ENCODE assay signal across 8 mouse cellular contexts in the genomic region with DNA sequence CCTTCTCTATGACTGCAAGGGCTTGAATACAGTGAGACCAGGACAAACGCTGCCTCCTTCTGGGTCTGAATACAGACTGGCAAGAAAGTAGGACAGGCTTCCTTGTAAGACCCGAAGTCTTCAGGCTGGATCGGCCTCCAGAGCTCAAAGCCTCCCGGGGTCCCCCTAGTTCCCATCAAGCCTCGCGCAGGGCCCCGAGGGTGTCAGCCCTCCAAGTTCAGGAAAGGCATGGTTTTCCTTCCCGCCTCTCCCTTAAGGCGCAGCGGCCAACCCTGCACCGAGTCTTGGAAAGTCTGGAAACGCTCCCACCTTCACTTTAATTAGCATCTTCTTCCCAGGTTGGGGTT. TPM values are rescaled to one million over a fixed set of nuclear protein-coding genes. Genes with fewer than 3 reads are reported as not detected.
DNase-seq lines count a peak whose midpoint lies in the region; ATAC-seq and TF ChIP-seq lines count a peak whose summit lies in the region.

No protein-coding gene starts in this region.

- no peaks in the 10 kb centered on the region for H3K9me3 ChIP-seq in hindbrain, embryonic 12.5 days (replicated peaks)
- H3K9me3 ChIP-seq in midbrain, embryonic 12.5 days: no peaks in the 10 kb centered on the region

- under 1% methylated on average over 12 of the region's 12 CpGs for WGBS in hindbrain, embryonic 12.5 days
- under 1% methylated on average over 12 of the region's 12 CpGs for WGBS in midbrain, embryonic 12.5 days

- DNase-seq in layer of hippocampus, adult 2 months (ENCODE audit: low spot score in 2 of 2): peak in 1 of 2 experiments; percentile 72
- DNase-seq in layer of hippocampus, adult 9-11 months: no peak
- peak; percentile 19 for DNase-seq in c-Kit-positive CD71-positive TER-119-negative erythroid progenitor cells, embryonic 14.5 days (ENCODE audit: low read depth)
- DNase-seq in frontal cortex, postnatal 10 days (ENCODE audit: low spot score in 2 of 2): no peak
- DNase-seq in right cerebral cortex, postnatal 4 days: no peak
- DNase-seq in lung, adult 18-20 months: no peak

- H3K27me3 ChIP-seq in hindbrain, embryonic 12.5 days: no peaks in the 10 kb centered on the region
- no peaks in the 10 kb centered on the region for H3K27me3 ChIP-seq in midbrain, embryonic 12.5 days

- peaks cover 20% of the 10 kb centered on the region for H3K36me3 ChIP-seq in hindbrain, embryonic 12.5 days
- peaks cover 20% of the 10 kb centered on the region for H3K36me3 ChIP-seq in midbrain, embryonic 12.5 days

- H3K9ac ChIP-seq in hindbrain, embryonic 12.5 days: peak overlapping the region; percentile 73
- H3K9ac ChIP-seq in midbrain, embryonic 12.5 days (replicated peaks): peak overlapping the region; percentile 93

- peak overlapping the region; percentile 91 for H3K4me2 ChIP-seq in hindbrain, embryonic 12.5 days (replicated peaks)
- H3K4me2 ChIP-seq in midbrain, embryonic 12.5 days (replicated peaks): peak overlapping the region; percentile 98

- H3K27ac ChIP-seq in layer of hippocampus, adult 2 months: peak overlapping the region; percentile 99
- peak overlapping the region; percentile 90 for H3K27ac ChIP-seq in hindbrain, embryonic 12.5 days
- H3K27ac ChIP-seq in midbrain, embryonic 12.5 days (replicated peaks): peak overlapping the region; percentile 81

- TF ChIP-seq CTCF in layer of hippocampus, adult 2 months (conservative IDR thresholded peaks at IDR 0.05): no peak

- H3K4me3 ChIP-seq in layer of hippocampus, adult 2 months: peak overlapping the region; percentile 61
- H3K4me3 ChIP-seq in hindbrain, embryonic 12.5 days: peak overlapping the region; percentile 78
- peak overlapping the region; percentile 64 for H3K4me3 ChIP-seq in midbrain, embryonic 12.5 days

- peaks cover 20% of the 10 kb centered on the region for H3K4me1 ChIP-seq in hindbrain, embryonic 12.5 days
- H3K4me1 ChIP-seq in midbrain, embryonic 12.5 days: peaks cover 25% of the 10 kb centered on the region

- peak; percentile 71 for ATAC-seq in hindbrain, embryonic 12.5 days (ENCODE audit: low FRiP score)
- ATAC-seq in midbrain, embryonic 12.5 days (ENCODE audit: low FRiP score, low read depth): peak; percentile 53

RNA-seq across cellular contexts. Expression of gene Gmpr2, which starts 0.3 kb away (rescaled TPM):
- total RNA-seq in layer of hippocampus, adult 2 months (2021): 10 to 100 TPM; 26.0 to 26.1 TPM
- polyA plus RNA-seq in hindbrain, embryonic 12.5 days (2016; fragmentation: Nextera tagmentation; extraction: Ambion mirVana): 57.0 and 58.2 TPM in 2 replicates
- polyA plus RNA-seq in midbrain, embryonic 12.5 days (2016; fragmentation: Nextera tagmentation; extraction: Ambion mirVana): 56.4 and 64.8 TPM in 2 replicates

RNA-seq across cellular contexts. Expression of gene Nedd8, which starts 0.5 kb away (rescaled TPM):
- total RNA-seq in layer of hippocampus, adult 2 months (2021): 100 to 1,000 TPM; 301 to 309 TPM
- polyA plus RNA-seq in hindbrain, embryonic 12.5 days (2016; fragmentation: Nextera tagmentation; extraction: Ambion mirVana): 506 and 544 TPM in 2 replicates
- polyA plus RNA-seq in midbrain, embryonic 12.5 days (2016; fragmentation: Nextera tagmentation; extraction: Ambion mirVana): 515 and 554 TPM in 2 replicates

RNA-seq across cellular contexts. Expression of gene Tinf2, which starts 10.2 kb away (rescaled TPM):
- 10 to 100 TPM; 15.2 to 16.2 TPM for total RNA-seq in layer of hippocampus, adult 2 months (2021)
- 42.8 and 43.1 TPM in 2 replicates for polyA plus RNA-seq in hindbrain, embryonic 12.5 days (2016; fragmentation: Nextera tagmentation; extraction: Ambion mirVana)
- polyA plus RNA-seq in midbrain, embryonic 12.5 days (2016; fragmentation: Nextera tagmentation; extraction: Ambion mirVana): 53.5 and 55.4 TPM in 2 replicates

RNA-seq across cellular contexts. Expression of gene Mdp1, which starts 11.2 kb away (rescaled TPM):
- total RNA-seq in layer of hippocampus, adult 2 months (2021): 10 to 100 TPM; 51.2 to 55.4 TPM
- 63.7 and 65.4 TPM in 2 replicates for polyA plus RNA-seq in hindbrain, embryonic 12.5 days (2016; fragmentation: Nextera tagmentation; extraction: Ambion mirVana)
- 63.8 and 67.2 TPM in 2 replicates for polyA plus RNA-seq in midbrain, embryonic 12.5 days (2016; fragmentation: Nextera tagmentation; extraction: Ambion mirVana)

RNA-seq across cellular contexts. Expression of gene Tssk4, which starts 21.5 kb away (rescaled TPM):
- total RNA-seq in layer of hippocampus, adult 2 months (2021): 1 to 10 TPM in 1 of 2 experiments, under 1 TPM in 1; 0.96 to 1.6 TPM
- polyA plus RNA-seq in hindbrain, embryonic 12.5 days (2016; fragmentation: Nextera tagmentation; extraction: Ambion mirVana): 0.50 and 0.52 TPM in 2 replicates
- polyA plus RNA-seq in midbrain, embryonic 12.5 days (2016; fragmentation: Nextera tagmentation; extraction: Ambion mirVana): 0.63 and 0.80 TPM in 2 replicates
